Mouse (Mus musculus) thymus, postnatal 25 days (tissue): Measurements from ENCODE around the gene Gm38394.
"Not testable (repeated sequence)": the region's sequence is repeated elsewhere in the genome, so short reads cannot be mapped to it uniquely, and the experiment has no call there.

Experiments used
- DNase-seq: peaks from one replicate; pipeline ENCODE4 v3.0.0; 2022

The Gm38394 gene

DNA sequence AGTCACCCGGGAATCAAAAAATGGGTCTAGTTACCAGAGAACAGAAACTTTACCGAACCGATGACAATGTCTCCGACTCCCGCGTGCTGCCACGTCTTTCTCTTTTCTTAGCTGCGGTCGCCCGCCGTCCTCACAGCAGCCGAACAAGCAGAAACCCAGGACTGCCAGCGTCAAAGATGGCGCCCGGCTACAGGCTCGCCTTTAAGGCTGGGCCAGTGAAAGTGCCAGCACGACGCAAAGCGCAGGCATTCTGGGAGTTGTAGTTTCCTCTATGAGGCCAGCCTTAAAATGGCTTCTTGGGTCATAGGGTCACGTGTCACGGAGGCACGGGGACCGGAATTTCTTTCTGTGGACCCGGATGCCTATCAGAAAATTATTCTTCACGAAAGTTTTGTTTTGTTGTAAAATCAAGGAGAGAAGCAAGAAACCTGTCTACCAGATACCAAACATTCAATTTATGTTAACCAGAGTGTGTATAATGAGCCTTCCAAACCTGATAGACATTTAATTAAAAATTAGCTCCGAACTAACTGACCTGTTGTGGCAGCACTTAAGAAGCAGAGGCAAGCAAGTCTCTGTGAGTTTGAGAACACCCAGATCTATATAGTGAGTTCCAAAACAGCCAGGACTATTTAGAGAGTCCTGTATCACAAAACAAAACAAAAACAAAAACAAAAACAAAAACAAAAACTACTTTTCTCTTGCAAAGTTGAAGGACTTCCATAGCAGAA lies at the start of gene Gm38394:
Gene Gm38394, minus strand, starts transcription at position 116 of the 731 bp plus-strand sequence.
- DNase-seq, result peak; percentile 89

DNA sequence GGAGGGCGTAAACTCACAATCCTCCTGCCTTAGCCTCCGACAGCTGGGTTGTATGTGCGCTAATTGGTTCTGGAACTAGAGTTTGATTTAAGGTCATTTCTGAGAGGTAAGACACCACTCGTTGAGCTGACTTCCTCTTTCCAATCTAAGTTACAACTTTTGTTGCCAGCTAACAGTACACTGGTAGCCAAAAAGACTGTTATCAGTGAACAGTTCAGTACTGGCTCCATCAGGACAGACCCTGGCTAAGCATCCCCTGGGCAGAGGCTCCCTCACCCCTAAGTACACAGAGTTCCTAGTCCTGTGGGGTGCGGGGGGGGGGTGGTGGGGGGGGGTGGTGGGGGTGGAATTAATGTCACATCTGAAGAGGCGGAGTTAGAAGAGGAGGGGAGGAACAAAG lies 49.8 kb upstream of the Gm38394 start:
- no peak for DNase-seq

GRCm38 (mm10) chr1:133709292-133709691 lies 48.2 kb upstream of the Gm38394 start:
- peak; percentile 24 for DNase-seq

DNA sequence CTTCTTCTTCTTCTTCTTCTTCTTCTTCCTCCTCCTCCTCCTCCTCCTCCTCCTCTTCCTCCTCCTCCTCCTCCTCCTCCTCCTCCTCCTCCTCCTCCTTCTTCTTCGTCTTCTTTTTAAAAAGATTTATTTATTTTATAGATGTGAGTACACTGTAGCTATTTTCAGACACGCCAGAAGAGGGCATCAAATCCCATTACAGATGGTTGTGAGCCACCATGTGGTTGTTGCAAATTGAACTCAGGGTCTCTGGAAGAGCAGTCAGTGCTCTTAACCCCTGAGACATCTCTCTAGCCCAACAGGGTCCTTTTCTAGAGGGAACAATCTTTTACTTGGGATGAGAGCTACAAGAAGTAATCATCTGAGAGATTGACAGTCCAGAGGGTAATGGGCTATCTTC lies 40.7 kb upstream of the Gm38394 start:
- peak; percentile 36 for DNase-seq

DNA sequence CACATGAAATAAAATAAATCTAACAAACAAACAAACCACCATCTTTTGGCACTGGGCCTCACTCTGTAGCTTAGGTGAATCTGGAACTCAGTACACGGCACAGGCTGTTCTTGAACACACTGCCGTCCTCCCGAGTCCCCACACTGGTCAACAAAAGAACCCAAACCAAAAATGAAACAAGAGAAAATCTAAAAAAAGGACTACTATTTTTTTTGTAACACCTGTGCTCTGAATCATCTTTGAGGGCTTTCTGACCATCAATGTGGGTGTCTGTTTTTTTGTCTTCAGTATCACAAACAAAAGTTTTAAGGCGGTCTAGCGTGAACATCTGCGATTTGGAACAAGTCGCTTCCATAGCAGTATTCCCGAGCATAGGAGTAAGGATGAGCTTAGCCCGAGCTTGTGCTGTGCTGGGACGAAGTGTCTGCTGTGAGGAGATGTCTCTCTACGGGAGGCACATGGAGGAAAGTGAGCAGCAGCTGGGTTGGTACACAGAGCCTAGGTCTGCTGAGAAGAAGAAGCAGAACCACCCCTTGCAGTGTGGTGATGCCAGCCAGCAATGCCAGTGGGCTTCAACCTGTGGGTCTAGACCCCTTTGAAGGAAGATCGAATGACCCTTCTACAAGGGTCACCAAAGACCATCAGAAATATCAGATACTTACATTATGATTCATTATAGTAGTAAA lies 37.0 kb upstream of the Gm38394 start:
- DNase-seq, result no peak

DNA sequence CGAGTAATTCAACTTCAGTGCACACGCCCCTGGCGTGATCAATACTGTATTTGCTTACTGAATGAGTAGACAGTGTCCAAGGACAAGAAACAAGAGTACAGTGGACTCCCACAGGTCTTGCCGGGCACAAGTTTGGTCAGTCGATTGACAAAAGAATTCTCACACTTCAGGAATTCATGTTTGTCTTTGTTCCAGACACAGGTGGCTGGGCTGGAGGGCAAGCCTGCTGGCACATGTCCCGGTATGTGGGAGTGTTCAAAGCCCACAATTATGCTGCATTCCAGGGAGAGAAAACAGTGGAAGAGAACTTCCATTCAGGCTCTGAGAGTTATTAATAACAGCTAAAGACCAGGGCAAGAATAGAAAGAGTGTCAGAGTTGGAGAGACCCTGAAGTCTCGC lies 34.8 kb upstream of the Gm38394 start:
- DNase-seq, result no peak

- peak; percentile 28 for DNase-seq
Measured at GRCm38 (mm10) chr1:133694876-133695275, 33.8 kb upstream of the Gm38394 start.

GRCm38 (mm10) chr1:133694301-133694700 lies 33.2 kb upstream of the Gm38394 start:
- no peak for DNase-seq

DNA sequence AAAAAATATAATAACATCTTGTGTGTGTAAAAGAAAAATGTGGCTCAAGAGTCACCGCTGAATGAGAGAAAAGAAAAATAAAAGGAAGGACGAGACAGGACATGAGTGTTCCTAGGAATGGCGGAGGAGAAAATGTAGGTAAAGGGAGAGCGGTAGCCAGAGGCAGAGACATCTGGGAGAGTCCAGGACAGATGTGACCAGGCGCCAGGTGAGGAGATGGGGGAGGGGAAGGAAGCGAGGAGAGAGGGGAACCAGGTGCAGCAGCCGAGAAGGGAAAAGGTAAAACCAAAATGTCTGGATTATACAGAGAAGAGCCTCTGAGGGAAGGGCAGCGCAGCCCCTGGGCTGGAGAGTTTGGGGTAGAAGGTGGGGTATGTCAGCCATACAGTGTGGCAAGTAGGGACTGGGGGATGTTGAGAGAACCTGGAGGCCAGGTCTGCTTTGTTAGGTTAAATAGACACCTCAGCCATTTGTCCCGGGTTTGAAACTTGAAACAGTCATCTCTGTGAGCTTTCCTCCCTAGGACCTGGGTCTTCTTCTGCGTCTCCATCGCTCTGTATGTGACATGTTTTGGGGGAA lies 32.5 kb upstream of the Gm38394 start:
- DNase-seq, result no peak

GRCm38 (mm10) chr1:133692195-133692594 lies 31.1 kb upstream of the Gm38394 start:
- no peak for DNase-seq

- DNase-seq, result no peak
Measured at GRCm38 (mm10) chr1:133691046-133691445, 29.9 kb upstream of the Gm38394 start.

GRCm38 (mm10) chr1:133689897-133690296 lies 28.8 kb upstream of the Gm38394 start, which contains the start of gene Lax1:
TSS of gene Lax1 (minus strand) at chr1:133690108.
- peak; percentile 77 for DNase-seq

DNA sequence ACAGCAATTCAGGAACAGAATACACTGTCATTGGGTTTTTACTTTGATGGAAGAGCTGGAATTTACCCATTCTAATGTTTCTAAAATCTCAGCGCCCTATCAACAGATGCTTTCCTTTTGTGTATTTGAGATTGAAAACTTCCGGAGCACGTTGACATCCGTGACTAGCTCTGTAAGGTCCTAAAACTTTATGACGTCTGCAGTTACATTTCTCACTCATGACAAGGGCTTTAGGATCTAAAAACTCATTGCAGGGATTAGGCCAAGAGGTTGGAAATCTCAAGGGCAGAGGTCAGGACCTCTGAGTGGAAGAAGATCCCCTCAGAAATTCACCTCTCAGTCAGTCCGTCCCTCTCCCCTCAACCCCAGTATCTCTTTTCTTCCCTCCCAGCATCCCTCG lies 27.2 kb upstream of the Gm38394 start:
- DNase-seq, result no peak

DNA sequence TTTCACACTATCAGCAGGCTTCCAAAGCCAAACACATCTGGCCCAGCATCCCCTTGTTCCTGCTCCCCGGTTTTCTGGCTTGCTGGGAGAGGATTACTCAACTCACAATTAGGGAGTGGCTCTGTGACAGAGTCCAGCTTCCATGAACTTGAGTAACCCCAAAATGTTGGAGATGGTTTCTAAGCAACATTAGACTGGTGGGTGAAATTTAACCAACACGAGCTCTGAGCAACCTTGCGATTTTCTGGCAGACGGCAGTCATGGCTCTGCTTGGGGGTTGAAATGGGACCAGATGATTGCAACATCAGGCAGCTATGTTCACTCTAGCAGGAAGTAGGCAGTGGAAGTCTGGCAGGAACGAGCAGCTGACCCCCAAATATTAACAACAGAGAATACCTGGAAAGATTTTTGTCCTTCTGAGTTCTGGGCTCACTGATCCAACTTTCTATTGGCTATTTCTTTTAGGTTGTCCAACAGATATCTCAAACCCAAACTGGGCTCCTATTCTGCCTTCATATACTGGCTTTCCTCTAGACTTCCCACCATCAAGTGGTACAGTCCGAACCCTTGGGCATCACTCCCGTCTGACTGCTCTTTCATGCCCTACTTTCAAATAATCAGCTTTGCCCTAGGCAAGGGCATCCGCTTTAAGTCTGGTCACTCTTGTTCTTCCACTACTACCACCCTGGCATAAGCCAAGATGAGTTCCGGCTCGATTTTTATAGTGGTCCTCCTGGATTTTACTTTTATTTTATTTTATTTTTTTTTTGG lies 24.8 kb upstream of the Gm38394 start:
- no peak for DNase-seq

GRCm38 (mm10) chr1:133671801-133672200 lies 10.7 kb upstream of the Gm38394 start:
- DNase-seq, result no peak

GRCm38 (mm10) chr1:133671266-133671665 lies 10.1 kb upstream of the Gm38394 start:
- no peak for DNase-seq

- DNase-seq, result no peak
Measured at GRCm38 (mm10) chr1:133670776-133671175, 9.7 kb upstream of the Gm38394 start.

DNA sequence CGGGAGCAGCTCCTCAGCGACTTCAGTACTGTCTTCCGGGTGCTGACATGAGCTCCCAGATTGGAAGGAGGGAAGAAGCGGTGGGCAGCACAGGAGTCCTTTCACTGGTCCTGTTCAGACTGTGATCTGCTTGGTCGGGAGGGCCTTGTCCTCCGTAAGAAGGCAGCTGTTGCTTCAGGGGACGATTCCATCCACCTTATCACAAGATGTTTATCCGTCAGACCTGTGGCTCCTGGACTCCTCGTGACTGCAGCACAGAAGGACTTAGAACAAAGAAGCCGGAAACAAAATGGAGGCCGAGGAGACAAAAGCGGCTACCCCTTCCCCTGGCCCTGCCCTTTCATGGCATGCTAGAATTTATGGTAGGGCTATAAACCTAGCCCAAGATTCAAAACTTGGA lies 9.1 kb upstream of the Gm38394 start:
- no peak for DNase-seq

DNA sequence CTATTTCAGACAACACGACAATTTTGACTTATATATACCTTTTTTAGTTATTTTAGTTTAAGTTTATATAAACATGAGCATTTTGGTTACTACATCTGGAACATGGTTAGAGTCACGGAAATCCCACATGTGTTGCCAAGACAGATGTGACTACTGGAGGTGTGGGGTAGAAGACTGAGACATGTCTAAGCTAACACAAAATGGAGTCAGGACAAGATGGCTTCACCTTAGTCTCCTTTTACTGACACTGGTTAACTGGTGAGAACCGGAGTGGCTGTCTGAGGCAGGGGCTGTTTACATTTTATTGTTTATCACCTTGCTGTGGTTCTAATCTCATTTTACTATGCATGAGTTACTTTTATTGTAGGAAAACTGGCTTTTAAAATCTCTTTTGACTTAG lies 7.5 kb upstream of the Gm38394 start:
- DNase-seq, result no peak

DNA sequence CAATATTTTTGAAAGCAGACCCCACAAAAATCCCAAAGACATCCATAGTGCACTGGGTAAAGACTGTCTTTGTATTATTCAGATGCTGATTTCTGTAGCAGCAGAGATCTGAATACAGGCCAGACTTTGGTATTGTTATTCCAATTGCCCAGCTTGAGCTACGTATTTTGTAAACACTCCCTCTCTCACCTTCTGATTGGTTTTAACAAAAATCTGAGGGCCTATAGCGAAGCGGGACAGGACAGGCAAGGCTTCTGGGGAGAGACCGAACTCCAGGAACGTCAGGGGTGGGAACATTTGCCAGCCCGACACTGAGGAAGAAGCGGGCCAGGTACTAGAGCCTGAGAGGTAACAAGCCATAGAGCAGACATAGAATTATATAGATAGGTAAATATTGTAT lies 6.6 kb upstream of the Gm38394 start:
- no peak for DNase-seq

GRCm38 (mm10) chr1:133665713-133666112 lies 4.6 kb upstream of the Gm38394 start:
- DNase-seq, result not testable (repeated sequence)

DNA sequence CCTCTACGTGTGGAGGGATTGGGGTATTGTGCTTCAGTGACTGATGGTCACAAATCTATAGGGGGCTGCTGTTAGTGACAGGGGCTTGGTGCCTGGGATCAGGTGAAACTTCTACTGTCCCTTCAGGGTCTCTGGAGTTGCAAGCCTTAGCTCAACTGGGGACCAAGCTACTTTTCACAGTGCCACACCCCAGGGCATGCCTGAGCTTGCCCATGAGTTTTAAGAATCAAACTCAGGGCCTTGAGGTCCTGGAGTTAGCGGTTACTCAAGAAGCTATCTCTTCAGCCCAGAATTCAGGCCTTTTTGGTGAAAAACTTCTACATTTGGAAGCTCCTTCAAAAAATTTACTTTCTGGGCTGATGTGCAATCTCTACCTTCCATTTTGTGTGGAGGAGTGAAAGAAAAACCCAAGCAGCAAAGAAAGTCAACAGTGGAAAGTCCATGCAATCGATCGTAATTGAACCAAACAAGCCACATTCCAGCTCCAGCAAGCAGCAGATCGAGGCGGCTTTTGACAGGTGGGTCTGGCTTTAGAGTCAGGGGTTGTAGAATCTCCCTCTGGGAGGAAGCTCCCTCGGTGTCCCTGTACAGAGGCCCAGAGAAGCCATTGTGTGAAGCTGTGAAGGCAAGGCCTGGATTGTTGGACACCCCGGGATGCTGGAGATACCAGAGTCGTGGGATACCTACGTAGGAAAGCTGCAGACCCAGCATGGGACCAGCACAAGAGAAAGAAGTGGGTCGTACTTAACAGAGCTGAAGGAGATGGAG lies 3.3 kb upstream of the Gm38394 start:
- DNase-seq, result no peak

DNA sequence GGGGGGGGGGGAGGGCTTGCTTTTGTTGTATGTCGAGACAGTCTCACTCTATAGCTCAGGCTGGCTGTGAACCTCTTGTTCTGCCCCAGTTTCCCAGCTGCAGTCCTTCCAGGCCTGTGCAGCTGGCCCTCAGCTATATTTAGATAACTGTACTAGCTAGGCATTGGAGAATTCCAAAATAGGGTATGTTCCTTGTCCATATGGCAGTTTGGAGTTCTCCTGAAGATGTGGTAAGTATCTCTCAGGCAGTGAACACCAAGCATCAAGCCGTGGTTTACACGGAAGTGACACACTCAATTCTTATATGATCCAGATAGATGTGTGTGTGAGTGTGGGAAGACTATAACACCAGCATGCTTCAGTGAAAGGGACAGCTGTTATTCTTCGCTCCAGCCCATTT lies 2.3 kb upstream of the Gm38394 start:
- no peak for DNase-seq
